Mouse (Mus musculus) thymus, adult 2 months (tissue): Measurements from ENCODE around the gene Gjb6.

ENCODE experiments used
- CTCF ChIP-seq: fragments of 200-500 bp; IDR thresholded peaks from 2 replicates; pipeline ENCODE4 v1.5.1; 2012; ENCODE audit warnings: mild to moderate bottlenecking, control low read depth, low read length, moderate library complexity, borderline replicate concordance; ENCODE audit not compliant: control insufficient read depth, poor library complexity, insufficient read depth; ENCODE audit errors: extremely low read depth
- POLR2A ChIP-seq: fragments of 200-500 bp; IDR thresholded peaks from 2 replicates; pipeline ENCODE4 v1.6.1; 2012; ENCODE audit warnings: mild to moderate bottlenecking, low read length, control low read depth, moderate library complexity; ENCODE audit not compliant: control insufficient read depth, poor library complexity, insufficient read depth; ENCODE audit errors: extremely low read depth

GRCm38 (mm10) chr14:57135265-57135664, 1.9 kb upstream of the Gjb6 start:
- TF ChIP-seq POLR2A (no peak), CTCF (no peak)
